Mouse (Mus musculus) frontal cortex, postnatal 36 days (tissue): ENCODE measurements around the gene Cyp2c66.
"Not testable (repeated sequence)": the region's sequence is repeated elsewhere in the genome, so short reads cannot be mapped to it uniquely, and the experiment has no call there.

ENCODE experiments used
- DNase-seq, 2 experiments: peaks; one replicate each; pipeline ENCODE4 v3.0.0; 2022; ENCODE audit warnings: low spot score in 2 of 2

Cyp2c66 gene

GRCm38 (mm10) chr19:39113644-39114043 is at the start of gene Cyp2c66:
Gene Cyp2c66 (plus strand): TSS chr19:39113898.
- no peak for DNase-seq

DNA sequence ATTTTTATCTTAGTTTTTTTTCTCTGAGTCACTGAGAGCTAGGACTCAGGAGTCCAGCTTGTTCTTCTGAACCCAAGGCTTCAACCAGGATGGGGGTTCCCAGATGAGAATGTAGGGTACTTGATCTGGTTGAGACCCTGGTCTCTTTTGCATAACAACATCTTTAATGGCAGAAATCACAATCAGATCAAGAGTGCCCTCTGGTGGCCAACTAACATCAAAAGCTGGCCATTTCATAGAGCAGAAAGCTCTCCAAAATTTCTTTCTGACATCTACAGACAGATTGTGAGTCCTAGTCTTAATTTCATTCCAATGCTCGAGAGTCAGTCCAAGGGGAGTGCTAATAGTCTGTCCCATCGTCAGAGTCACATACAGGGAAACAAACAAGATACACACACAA is 14.9 kb upstream of the Cyp2c66 start:
- not testable (repeated sequence) for DNase-seq

GRCm38 (mm10) chr19:39156836-39157235 is 43.1 kb downstream of the Cyp2c66 start:
- not testable (repeated sequence) for DNase-seq
